Mouse (Mus musculus): Measurements from ENCODE around the gene Paqr9. TPM values are rescaled to one million over a fixed set of nuclear protein-coding genes. Genes with fewer than 3 reads are reported as not detected.

The Paqr9 gene
- polyA plus RNA-seq, 1 experiment from 2014 or later, result 2.0 TPM

DNA sequence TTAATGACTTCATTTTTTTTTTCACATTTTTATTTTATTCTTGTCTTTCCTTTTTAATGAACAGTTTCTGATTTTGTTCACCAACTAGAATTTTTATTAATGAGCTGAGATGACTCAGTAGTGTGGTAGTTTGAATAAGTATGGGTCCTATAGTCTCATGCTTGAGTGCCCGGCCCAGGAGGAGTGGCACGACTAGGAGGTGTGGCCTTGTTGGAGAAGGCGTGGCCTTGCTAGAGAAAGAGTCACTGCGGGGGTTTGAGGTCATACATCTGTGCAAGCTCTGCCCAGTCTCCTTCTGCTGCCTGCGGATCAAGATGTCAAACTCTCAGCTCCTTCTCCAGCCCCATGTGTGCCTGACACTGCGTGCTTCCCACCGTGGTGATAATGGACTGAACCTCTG lies 28.6 kb downstream of the Paqr9 start:
- Histone ChIP-seq H3K4me3 (no peak overlapping the region), H3K27me3 (replicated peaks) (no peaks in the 10 kb centered on the region), H3K27ac (no peak overlapping the region), H3K36me3 (no peaks in the 10 kb centered on the region), H3K9me3 (no peaks in the 10 kb centered on the region), H3K4me1 (no peaks in the 10 kb centered on the region), H3K9ac (no peak overlapping the region), H3K4me2 (replicated peaks) (no peak overlapping the region)
- 92% methylated on average over 7 of the region's 7 CpGs for WGBS
- no peak for ATAC-seq (ENCODE audit: low FRiP score, low read depth)

DNA sequence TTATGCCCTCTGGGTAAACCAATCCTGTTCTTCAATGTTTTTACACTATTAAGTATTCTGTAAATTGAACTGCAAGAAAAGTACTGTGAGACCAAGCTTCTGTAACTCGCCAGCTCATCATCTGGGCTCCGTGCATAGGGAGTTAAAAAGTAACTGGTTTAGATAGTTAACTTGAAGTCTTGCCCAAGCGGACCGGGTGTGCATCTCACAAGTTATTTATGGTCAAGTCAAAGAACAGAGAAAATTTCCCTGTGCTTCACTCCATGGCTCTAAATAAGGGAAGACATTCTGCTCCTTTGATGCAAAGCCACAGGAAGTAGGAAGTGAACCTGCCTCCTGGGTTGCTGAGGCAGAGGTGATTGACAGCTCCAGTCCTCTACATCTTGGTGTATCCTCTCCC lies 34.8 kb downstream of the Paqr9 start:
- H3K4me2 ChIP-seq (replicated peaks), result no peak overlapping the region
- no peaks in the 10 kb centered on the region for H3K4me1 ChIP-seq
- no peak overlapping the region for H3K4me3 ChIP-seq
- WGBS, result 64% methylated on average over 4 of the region's 4 CpGs
- no peaks in the 10 kb centered on the region for H3K27me3 ChIP-seq (replicated peaks)
- ATAC-seq (ENCODE audit: low FRiP score, low read depth), result no peak
- no peak overlapping the region for H3K9ac ChIP-seq
- H3K27ac ChIP-seq, result no peak overlapping the region
- no peaks in the 10 kb centered on the region for H3K9me3 ChIP-seq
- no peaks in the 10 kb centered on the region for H3K36me3 ChIP-seq

DNA sequence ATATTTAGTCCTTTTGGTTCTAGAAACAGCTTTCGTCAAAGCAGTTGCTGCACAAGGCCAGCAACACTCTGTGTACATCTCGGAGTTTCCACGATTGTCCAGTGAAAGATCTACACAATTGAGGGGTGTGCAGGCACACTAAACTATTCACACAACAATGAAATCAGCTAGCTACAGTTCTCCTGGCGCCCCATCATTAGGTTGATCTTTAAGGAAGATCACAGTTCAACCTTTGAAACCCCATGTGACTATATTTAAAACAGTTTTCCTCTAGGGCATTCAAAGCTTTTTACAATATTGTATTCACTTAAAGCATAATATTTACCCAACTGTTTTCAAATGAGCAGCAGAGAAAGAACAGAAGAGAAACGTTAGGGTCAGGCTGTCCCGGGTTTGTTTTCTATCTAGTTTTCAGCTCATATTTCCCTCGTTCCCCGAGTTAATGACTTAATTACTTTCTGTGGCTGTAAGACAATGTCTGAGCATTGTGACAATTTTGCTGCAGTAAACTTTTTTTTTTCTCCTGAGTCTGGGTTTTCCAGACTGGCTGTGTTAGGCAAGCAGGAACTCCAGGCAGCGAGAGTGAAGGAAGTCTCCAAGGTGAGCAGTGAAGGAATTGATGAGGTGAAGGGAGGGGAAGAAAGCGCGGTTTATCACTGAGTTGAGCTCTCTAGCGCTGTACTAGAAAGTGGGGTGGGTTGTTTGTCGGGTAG lies 38.2 kb downstream of the Paqr9 start:
- no peaks in the 10 kb centered on the region for H3K9me3 ChIP-seq

DNA sequence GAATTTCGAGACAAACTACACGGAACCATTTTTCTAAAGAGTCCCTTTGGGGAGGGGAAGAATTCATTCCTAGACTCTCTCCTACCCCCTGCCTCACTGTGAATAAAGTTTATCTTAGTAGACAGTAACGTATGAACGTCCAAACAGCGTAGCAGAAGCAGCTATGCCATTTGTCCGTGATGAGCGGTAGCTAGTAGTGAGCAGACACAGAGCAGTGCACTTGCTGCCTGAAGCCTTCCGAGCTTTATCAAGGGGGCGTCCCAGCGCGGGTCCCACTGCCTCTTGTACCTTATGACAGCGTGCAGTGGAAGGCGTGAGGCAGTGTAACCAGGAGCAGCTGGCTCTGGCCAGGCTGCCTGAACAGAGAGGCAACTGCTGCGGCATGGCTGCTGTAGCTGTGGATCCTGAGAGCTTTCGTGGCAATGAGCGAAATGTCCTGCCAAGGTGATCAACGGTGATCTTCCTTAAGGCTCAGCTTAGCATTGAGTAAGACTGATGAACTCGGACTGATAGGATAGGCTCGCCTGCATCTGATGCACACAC lies 38.8 kb downstream of the Paqr9 start:
- 56% methylated on average over 19 of the region's 19 CpGs for WGBS
- H3K27me3 ChIP-seq (replicated peaks), result no peaks in the 10 kb centered on the region
- no peak overlapping the region for H3K27ac ChIP-seq
- H3K4me3 ChIP-seq, result no peak overlapping the region
- H3K9ac ChIP-seq, result no peak overlapping the region
- no peak for ATAC-seq (ENCODE audit: low FRiP score, low read depth)
- no peaks in the 10 kb centered on the region for H3K9me3 ChIP-seq
- H3K4me1 ChIP-seq, result no peaks in the 10 kb centered on the region
- 0 out of 2 replicates have a peak overlapping the region, but pooled peaks have one; percentile 6 for H3K4me2 ChIP-seq (replicated peaks)
- no peaks in the 10 kb centered on the region for H3K36me3 ChIP-seq

More for the DNA sequence above, 38.2 kb downstream of the Paqr9 start:
- no peaks in the 10 kb centered on the region for H3K36me3 ChIP-seq
- 0 out of 2 replicates have a peak overlapping the region, but pooled peaks have one; percentile 6 for H3K4me2 ChIP-seq (replicated peaks)
- H3K27ac ChIP-seq, result no peak overlapping the region
- WGBS, result 44% methylated on average over 13 of the region's 13 CpGs
- H3K4me1 ChIP-seq, result no peaks in the 10 kb centered on the region
- no peak overlapping the region for H3K9ac ChIP-seq
- ATAC-seq (ENCODE audit: low FRiP score, low read depth), result no peak
- no peak overlapping the region for H3K4me3 ChIP-seq
- H3K27me3 ChIP-seq (replicated peaks), result no peaks in the 10 kb centered on the region

DNA sequence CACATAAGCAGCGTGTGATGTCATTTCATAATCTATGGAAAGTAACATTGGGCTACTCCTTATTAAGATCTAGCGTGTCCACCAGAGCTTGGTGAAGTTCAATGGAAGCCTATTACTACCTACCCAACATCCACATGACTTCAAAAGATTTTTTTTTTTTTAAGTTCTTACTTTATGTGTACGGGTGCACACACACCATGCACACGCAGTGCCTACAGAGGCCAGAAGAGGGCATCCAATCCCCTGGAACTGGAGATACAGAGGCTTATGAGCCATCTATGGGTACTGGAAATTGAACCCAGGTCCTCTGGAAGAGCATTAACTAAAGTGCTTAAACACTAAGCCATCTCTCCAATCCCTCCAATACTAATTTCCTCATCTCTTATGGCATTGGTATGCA lies 39.9 kb downstream of the Paqr9 start:
- H3K27ac ChIP-seq, result no peak overlapping the region
- no peaks in the 10 kb centered on the region for H3K9me3 ChIP-seq
- WGBS, result 89% methylated on average over 4 of the region's 4 CpGs
- no peak overlapping the region for H3K4me2 ChIP-seq (replicated peaks)
- no peak overlapping the region for H3K4me3 ChIP-seq
- ATAC-seq (ENCODE audit: low FRiP score, low read depth), result no peak
- H3K27me3 ChIP-seq (replicated peaks), result no peaks in the 10 kb centered on the region
- no peaks in the 10 kb centered on the region for H3K4me1 ChIP-seq
- no peak overlapping the region for H3K9ac ChIP-seq
- H3K36me3 ChIP-seq, result no peaks in the 10 kb centered on the region

DNA sequence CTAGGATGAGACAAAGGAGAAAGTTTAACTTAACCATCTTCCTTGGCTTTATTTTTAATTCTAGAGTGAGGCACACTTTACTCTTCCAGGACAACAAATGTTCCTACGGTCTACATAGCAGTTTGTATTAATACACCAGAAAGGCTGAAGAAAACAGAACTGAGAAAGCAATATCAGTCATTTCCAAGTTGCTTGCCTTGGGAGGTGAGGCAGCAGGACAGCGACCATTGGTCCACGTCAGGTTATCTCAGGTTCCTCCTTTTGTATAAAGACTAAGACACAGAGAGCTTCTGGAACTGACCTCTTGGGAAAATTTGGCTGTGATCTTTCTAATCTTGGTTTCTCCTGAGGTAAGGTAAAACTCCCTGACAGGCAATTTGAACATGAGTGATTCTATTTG lies 43.4 kb downstream of the Paqr9 start:
- no peak overlapping the region for H3K4me2 ChIP-seq (replicated peaks)
- WGBS, result 89% methylated on average over 3 of the region's 3 CpGs
- no peaks in the 10 kb centered on the region for H3K4me1 ChIP-seq
- H3K27me3 ChIP-seq (replicated peaks), result no peaks in the 10 kb centered on the region
- no peak overlapping the region for H3K27ac ChIP-seq
- ATAC-seq (ENCODE audit: low FRiP score, low read depth), result no peak
- H3K36me3 ChIP-seq, result no peaks in the 10 kb centered on the region
- no peaks in the 10 kb centered on the region for H3K9me3 ChIP-seq
- H3K9ac ChIP-seq, result no peak overlapping the region
- H3K4me3 ChIP-seq, result no peak overlapping the region

DNA sequence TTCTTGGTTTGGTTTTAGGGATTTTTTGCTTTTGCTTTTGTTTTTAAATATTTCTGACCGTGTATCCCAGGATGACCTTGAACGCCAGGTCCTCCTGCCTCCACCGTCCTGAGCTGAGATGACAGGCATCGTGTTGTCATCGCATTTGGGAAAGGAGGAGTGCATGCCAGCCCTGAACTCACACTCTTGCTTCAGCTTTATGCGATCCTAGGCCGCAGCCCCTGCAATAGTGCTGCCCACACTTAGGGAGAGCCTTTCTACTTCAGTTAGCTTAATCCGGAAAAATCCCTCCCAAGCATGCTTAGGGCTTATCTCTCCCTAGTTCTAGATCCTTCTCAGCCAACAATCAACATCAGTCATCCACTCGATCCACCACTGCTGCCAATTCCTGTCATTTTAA lies 43.9 kb downstream of the Paqr9 start:
- H3K27me3 ChIP-seq (replicated peaks), result no peaks in the 10 kb centered on the region
- no peaks in the 10 kb centered on the region for H3K9me3 ChIP-seq
- H3K4me2 ChIP-seq (replicated peaks), result no peak overlapping the region
- no peak overlapping the region for H3K9ac ChIP-seq
- no peak for ATAC-seq (ENCODE audit: low FRiP score, low read depth)
- H3K27ac ChIP-seq, result no peak overlapping the region
- 94% methylated on average over 9 of the region's 9 CpGs for WGBS
- no peak overlapping the region for H3K4me3 ChIP-seq
- H3K36me3 ChIP-seq, result no peaks in the 10 kb centered on the region
- no peaks in the 10 kb centered on the region for H3K4me1 ChIP-seq

DNA sequence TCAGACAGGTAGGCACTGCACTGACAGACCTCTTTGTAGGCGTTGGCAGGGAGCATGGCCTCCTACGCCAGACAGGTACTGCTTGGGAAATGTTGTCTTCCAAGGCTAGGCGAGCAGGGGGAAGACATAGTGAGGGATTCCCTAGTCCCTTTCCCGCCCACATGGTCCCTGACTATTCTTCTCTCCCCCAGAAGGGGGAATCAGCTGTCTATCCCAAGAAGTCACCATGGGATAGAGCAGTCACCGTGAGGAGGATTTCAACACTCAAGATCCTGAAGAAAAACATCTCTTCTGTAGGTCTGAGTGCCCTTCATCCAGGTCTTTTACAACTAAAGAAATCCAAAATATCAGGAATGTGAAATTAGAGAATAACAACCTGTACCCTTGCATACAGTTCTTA lies 47.7 kb downstream of the Paqr9 start:
- Histone ChIP-seq H3K36me3 (no peaks in the 10 kb centered on the region), H3K4me1 (no peaks in the 10 kb centered on the region), H3K4me3 (no peak overlapping the region), H3K27me3 (replicated peaks) (no peaks in the 10 kb centered on the region), H3K9me3 (no peaks in the 10 kb centered on the region), H3K27ac (no peak overlapping the region), H3K4me2 (replicated peaks) (no peak overlapping the region), H3K9ac (no peak overlapping the region)
- no peak for ATAC-seq (ENCODE audit: low FRiP score, low read depth)
- WGBS, result 70% methylated on average over 5 of the region's 5 CpGs

DNA sequence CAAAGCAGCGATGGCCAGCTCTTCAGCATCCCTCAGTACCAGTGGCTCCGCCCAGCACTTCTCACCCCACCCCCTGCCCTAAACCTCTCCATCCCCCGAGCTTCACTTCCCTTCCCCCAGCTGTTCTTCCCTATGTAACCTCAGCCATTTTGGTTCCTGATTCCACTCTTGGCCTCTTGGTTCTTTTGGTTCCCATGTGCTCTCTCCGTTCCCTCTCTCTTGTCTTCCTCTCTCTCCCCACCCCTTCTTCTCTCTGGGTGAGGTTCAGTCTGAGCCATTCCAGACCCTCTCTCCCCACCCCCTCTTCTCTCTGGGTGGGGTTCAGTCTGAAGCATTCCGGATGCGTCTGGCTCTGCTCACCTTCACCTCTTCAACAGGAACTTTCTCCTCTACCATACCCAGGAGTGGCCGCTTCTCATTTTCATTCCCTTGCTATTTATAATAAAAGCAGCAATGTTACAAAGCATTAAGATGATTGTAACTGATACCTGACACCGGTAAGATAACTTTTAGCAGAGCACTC lies 52.9 kb downstream of the Paqr9 start:
- H3K4me1 ChIP-seq, result no peaks in the 10 kb centered on the region
- WGBS, result 82% methylated on average over 8 of the region's 8 CpGs

DNA sequence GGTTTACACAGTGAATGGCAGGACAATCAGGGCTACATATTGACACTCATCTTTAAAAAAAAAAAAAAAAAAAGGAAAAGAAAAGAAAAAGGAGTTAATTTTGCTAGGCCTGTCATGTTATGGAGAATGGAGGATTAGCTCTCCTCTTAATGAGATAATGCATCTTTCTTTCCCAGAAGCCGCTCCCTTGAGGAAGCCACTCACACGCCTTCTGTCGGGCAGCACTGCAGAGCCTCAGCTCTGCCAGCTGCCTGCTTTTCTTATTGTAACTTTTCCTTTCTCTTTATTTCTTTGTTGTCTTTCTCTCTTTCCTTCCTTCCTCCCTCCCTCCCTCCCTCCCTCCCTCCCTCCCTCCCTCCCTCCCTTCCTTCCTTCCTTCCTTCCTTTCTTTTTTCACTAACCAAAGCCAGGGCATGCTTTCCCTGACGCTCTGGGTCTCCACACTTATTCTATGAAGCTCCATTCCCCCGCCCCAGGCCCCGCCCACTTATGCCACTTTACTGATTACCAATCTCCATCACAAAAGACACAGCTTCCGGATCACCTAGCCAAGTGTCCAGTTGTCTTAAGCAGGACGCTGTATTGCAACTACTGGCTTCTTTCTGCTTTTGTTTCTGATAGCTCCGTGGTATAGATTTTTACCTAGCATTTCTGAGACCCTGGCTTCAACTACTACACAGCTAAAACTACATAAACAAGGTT lies 54.1 kb downstream of the Paqr9 start:
- ATAC-seq (ENCODE audit: low FRiP score, low read depth), result no peak
- Histone ChIP-seq H3K27me3 (replicated peaks) (no peaks in the 10 kb centered on the region), H3K9me3 (no peaks in the 10 kb centered on the region), H3K4me1 (no peaks in the 10 kb centered on the region), H3K4me2 (replicated peaks) (peak overlapping the region; percentile 40; the same call in 1 of the 2 replicates), H3K27ac (no peak overlapping the region), H3K4me3 (no peak overlapping the region), H3K36me3 (no peaks in the 10 kb centered on the region), H3K9ac (no peak overlapping the region)
- 19% methylated on average over 9 of the region's 9 CpGs for WGBS

More for the DNA sequence above, 52.9 kb downstream of the Paqr9 start:
- H3K36me3 ChIP-seq, result no peaks in the 10 kb centered on the region
- no peak overlapping the region for H3K4me3 ChIP-seq
- ATAC-seq (ENCODE audit: low FRiP score, low read depth), result no peak
- no peak overlapping the region for H3K9ac ChIP-seq
- H3K9me3 ChIP-seq, result no peaks in the 10 kb centered on the region
- no peak overlapping the region for H3K27ac ChIP-seq
- H3K4me2 ChIP-seq (replicated peaks), result no peak overlapping the region
- H3K27me3 ChIP-seq (replicated peaks), result no peaks in the 10 kb centered on the region

DNA sequence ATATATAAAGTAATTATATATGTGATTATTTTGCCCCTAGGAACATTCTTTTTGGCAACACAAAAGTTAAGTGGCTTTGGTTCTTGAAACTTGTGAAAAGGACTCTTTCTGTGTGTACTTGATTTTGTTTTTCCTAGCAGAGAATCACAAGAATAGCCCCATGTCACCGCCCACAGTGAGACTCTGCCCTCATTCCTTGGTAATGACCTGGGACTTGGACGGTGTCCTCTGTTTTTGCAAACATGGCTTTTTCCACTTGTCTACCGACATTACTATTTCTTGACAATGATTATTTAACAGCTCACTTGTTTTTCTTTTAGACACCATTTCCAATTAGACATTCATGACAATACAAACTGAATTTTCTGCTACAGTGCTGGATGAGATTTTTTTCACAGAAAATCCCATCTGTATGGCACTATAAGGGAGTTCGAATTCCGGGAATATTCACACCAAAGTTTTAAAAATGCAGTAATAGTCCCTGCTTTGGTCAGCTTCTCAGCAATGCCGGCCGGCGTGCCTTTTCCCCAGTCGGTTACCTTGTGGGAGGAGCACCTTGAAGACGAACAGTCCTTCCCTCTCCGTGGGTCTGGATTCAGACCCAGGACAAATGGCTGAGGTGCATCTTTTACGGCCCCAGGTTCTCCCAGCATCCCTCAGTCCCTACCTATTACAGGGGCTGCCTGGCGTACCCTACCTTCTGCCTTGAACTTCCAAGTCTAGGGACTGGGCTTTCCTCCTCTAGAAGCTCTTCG lies 55.6 kb downstream of the Paqr9 start:
- WGBS, result 75% methylated on average over 14 of the region's 14 CpGs
- ATAC-seq (ENCODE audit: low FRiP score, low read depth), result no peak

DNA sequence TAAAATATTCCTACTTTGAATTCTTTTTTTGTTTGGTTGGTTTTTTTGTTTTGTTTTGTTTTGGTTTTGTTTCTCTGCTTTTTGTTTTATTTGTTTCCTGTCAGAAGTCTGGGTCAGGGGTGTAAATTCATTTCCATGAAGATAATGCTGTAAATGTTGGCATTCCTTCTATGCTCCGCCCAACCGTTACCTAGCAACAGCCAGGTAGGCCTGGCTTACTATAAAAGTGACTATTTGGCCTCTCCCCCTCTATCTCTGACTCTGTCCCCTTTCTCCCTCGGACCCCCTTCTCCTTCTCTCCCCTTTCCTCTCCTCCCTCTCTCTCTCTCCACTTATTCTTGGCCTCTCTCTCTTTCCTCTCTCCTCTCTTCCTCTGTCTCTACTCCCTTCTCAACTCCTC lies 56.5 kb downstream of the Paqr9 start:
- Histone ChIP-seq H3K27ac (no peak overlapping the region), H3K4me1 (no peaks in the 10 kb centered on the region), H3K4me3 (no peak overlapping the region), H3K9ac (no peak overlapping the region), H3K27me3 (replicated peaks) (no peaks in the 10 kb centered on the region), H3K36me3 (no peaks in the 10 kb centered on the region), H3K9me3 (no peaks in the 10 kb centered on the region), H3K4me2 (replicated peaks) (no peak overlapping the region)
- ATAC-seq (ENCODE audit: low FRiP score, low read depth), result no peak
- WGBS, result 75% methylated on average over 3 of the region's 3 CpGs

More for the DNA sequence above, 55.6 kb downstream of the Paqr9 start:
- no peak overlapping the region for H3K4me2 ChIP-seq (replicated peaks)
- H3K4me1 ChIP-seq, result no peaks in the 10 kb centered on the region
- no peaks in the 10 kb centered on the region for H3K9me3 ChIP-seq
- H3K36me3 ChIP-seq, result no peaks in the 10 kb centered on the region
- H3K4me3 ChIP-seq, result no peak overlapping the region
- H3K27me3 ChIP-seq (replicated peaks), result no peaks in the 10 kb centered on the region
- no peak overlapping the region for H3K27ac ChIP-seq
- H3K9ac ChIP-seq, result no peak overlapping the region
